Mouse (Mus musculus) left cerebral cortex, postnatal 14 days (tissue): Measurements from ENCODE around the gene 1810013L24Rik. TPM values are rescaled to one million over a fixed set of nuclear protein-coding genes. Genes with fewer than 3 reads are reported as not detected.

ENCODE experiments used
- DNase-seq, 2 experiments: peaks; one replicate each; pipeline ENCODE4 v3.0.0; 2021 to 2022; ENCODE audit warnings: low spot score in 2 of 2, mixed read lengths in 1 of 2
- intact Hi-C: fragments of 180-260 bp; cut with DNase I; formaldehyde crosslinking; loops from one replicate; pipeline ENCODE4 v1.15.1; 2025
- long read RNA-seq, 2 experiments: library from polyadenylated mRNA; stranded (forward); transcript quantifications; one replicate each; pipeline ENCODE4 v2.0.0; 2021
- total RNA-seq, 2 experiments: library from RNA; stranded (reverse); gene quantifications; 2 replicates each; pipeline ENCODE4 v1.2.3; 2021

Gene 1810013L24Rik
- 100 to 1,000 TPM; 110 to 118 TPM for total RNA-seq
- long read RNA-seq, experiment 1, full-length matches to known transcripts: 16 of 38 reads
- long read RNA-seq, experiment 1, partial matches to known transcripts: 6 of 38 reads
- long read RNA-seq, experiment 1, other reads (novel, unspliced or antisense): 16 of 38 reads
- long read RNA-seq, experiment 2, full-length matches to known transcripts: 13 of 27 reads
- long read RNA-seq, experiment 2, partial matches to known transcripts: 9 of 27 reads
- long read RNA-seq, experiment 2, other reads (novel, unspliced or antisense): 5 of 27 reads

GRCm38 (mm10) chr16:8829564-8830359 lies at the start of gene 1810013L24Rik:
1810013L24Rik (plus strand) TSS chr16:8830100.
- DNase-seq: peak; percentile 98 to 99

DNA sequence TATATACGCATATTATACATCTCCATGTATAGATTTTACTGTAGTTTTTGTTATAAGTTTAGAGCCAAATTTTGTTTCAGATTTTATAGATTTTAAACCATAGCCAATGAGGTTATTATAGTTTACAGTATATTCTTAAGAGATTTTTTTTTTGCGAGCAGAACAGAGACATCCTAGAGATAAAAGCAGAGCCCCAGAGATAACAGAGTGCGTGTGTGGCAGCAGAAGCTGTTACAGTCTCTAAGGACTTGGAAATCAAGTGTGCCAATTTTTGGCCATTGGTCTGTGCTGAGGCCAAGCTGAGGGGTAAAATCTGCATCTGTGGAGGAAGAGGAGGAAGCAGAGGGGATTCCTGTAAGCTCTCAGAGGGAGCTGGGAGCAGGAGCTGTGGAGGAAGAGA lies 49.7 kb upstream of the 1810013L24Rik start:
- intact Hi-C loops: no loop called here
- no peak for DNase-seq

More at GRCm38 (mm10) chr16:8829564-8830359, at the start of gene 1810013L24Rik:
- intact Hi-C loops: loop anchor here (2.0 kb wide), 1 partner anchor 93 kb away; no protein-coding TSS in a partner anchor

DNA sequence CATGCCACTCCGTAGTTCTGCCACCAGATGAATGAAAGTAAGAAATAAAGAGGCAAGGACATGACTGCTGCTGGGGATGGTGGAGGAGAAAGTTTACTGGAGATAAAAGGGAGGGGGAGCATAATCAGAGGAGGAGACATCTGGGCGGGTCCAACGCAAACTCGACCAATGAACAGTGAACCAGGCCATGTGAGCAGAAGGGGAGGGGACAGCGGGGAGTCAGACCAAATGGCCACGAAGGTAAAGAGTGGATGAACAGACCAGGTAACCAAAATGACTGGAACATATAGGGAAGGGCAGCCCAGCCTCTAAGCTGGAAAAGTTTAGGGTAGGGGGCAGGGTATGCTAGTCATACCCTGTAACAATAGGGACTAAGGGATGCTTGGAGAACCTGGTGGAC lies 48.7 kb upstream of the 1810013L24Rik start:
- intact Hi-C loops: no loop called here
- DNase-seq: no peak

DNA sequence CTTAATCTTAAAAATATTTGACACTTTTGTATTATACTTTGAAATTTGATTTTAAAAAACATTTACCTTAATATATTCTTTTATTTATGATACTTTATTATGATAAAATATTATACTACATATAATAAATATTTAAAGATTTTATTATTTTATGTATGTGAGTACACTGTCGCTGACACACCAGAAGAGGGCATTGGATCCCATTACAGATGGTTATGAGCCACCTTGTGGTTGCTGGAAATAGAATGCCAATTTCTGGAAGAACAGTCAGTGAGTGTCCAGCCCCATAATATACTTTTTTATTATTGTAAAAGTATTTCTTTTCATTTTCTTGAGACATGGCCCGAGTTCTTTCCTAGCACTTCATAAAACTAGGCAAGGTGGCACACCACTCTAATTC lies 48.2 kb upstream of the 1810013L24Rik start:
- no peak for DNase-seq
- intact Hi-C loops: no loop called here

DNA sequence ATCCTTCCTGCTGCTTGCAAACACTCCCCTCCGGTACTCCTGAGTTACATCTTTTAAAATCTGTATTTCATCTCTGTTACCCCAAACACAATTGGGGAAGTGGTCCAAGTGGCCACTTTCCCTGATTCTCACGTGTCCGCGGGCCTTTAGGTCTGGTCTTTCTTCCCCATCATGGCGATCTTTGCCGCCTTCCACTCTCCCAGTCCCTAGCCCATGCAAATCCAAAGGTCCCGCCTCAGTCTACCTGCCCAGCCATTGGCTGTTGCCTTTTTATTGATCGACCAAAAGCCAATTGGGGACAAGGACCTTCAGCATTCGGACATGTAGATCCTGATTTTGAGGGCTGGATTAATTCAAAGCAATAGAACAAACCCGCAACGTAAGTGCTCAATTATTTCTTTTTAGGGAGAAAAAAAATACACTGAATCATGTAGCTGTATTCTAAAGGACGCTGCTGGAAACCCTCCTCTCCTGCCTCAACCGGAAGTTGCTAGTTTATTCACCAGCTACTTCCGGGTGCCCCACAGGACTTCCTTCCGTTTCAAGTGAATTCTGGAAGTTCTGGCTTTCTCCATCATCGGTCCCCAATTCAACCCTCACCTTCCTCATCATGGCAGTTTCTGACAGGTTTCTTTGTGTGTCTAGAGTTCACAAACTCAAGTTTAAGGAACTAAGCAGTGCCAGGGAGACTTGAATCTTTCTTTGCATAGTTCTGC lies 46.5 kb upstream of the 1810013L24Rik start:
- DNase-seq: no peak

GRCm38 (mm10) chr16:8784753-8785152 lies 45.1 kb upstream of the 1810013L24Rik start:
- DNase-seq: no peak
- intact Hi-C loops: no loop called here

More for the DNA sequence above, 46.5 kb upstream of the 1810013L24Rik start:
- intact Hi-C loops: no loop called here

DNA sequence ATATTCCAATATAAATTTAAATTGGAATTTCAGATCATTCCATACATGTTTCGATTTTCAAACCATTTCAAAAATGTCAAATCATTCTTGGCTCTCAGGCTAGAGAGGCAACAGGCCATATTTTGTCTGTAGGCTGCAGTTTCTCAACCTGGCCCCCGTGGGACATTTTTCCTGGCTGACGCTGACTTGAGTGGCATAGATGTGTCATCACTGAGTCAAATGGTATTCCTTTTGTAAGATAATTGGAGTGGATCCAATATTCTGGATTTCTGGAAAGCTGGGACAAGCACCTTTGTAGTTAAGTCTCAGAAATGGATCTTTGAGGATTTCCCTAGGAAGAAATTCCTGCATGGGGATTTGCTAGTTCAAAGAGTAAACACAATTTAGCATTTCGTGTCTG lies 39.0 kb upstream of the 1810013L24Rik start:
- no peak for DNase-seq
- intact Hi-C loops: no loop called here

GRCm38 (mm10) chr16:8791949-8792557 lies 37.8 kb upstream of the 1810013L24Rik start, which contains the start of gene Usp7:
Usp7 (minus strand) TSS chr16:8792308.
- intact Hi-C loops: no loop called here
- DNase-seq: no peak

GRCm38 (mm10) chr16:8794952-8795351 lies 34.9 kb upstream of the 1810013L24Rik start:
- no peak for DNase-seq
- intact Hi-C loops: no loop called here

- no peak for DNase-seq
- intact Hi-C loops: no loop called here
Observed at GRCm38 (mm10) chr16:8795906-8796305, 34.0 kb upstream of the 1810013L24Rik start.

GRCm38 (mm10) chr16:8806703-8807102 lies 23.2 kb upstream of the 1810013L24Rik start:
- intact Hi-C loops: no loop called here
- no peak for DNase-seq

- peak; percentile 12 to 38 for DNase-seq
- intact Hi-C loops: no loop called here
Observed at GRCm38 (mm10) chr16:8810399-8811127, 19.3 kb upstream of the 1810013L24Rik start.

DNA sequence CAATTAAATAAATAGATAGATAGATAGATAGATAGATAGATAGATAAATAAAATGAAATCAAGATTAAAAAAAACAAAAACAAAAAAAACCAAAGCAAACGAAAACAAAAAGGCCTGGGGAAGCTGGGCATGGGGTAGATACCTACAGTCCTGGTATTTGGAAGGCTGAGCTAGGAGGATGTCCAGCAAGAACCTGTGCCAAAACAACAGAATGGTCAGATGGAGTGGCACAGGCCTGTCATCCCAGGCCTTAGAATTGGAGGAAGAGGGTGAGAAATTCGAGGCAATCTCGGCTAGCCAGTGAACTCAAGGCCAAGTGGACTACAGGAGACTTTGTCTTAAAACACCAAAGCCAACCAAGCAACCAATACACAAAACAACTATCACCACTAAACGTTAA lies 12.0 kb upstream of the 1810013L24Rik start:
- DNase-seq: no peak
- intact Hi-C loops: no loop called here

DNA sequence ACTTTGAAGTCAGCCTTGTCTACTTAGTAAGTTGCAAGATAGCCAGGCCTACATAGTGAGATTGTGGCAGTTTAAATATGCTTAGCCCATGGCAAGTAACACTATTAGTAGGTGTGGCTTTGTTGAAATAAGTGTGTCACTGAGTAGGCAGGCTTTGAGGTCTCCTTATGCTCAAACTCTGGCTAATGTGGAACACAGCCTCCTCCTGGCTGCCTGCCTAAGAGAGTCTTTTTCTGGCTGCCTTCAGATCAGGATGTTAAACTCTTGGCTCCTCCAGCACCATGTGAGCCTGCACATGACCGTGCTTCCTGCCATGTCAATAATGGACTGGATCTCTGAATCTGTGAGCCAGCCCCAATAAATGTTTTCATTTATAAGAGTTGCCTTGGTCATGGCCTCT lies 8.5 kb upstream of the 1810013L24Rik start:
- intact Hi-C loops: no loop called here
- peak; percentile 50 to 77 for DNase-seq

- no peak for DNase-seq
- intact Hi-C loops: no loop called here
Observed at GRCm38 (mm10) chr16:8822586-8822985, 7.3 kb upstream of the 1810013L24Rik start.

GRCm38 (mm10) chr16:8823661-8824060 lies 6.2 kb upstream of the 1810013L24Rik start:
- intact Hi-C loops: no loop called here
- DNase-seq: no peak

DNA sequence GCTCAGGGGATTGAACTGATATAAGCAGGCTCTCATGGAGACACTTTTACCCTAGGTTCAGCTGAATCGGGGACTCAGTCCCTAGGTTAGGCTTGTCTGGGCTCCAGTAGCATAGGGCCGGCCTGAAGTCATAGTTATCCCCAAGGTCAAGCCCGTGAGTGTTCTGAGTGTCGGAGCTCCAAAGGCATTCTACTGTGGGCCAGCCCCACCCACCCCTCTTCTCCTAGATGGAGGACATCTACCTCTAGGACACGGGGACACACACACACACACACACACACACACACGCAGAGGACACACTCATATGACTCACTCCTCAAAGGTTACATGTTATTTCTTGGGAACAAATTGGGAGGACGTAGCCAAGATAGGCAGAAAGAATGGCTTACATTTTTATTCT lies 2.5 kb upstream of the 1810013L24Rik start:
- DNase-seq: no peak
- intact Hi-C loops: no loop called here

- intact Hi-C loops: no loop called here
Observed at GRCm38 (mm10) chr16:8828636-8829563, 1.0 kb upstream of the 1810013L24Rik start.

More at GRCm38 (mm10) chr16:8828636-8829563, 1.0 kb upstream of the 1810013L24Rik start:
- DNase-seq: peak in 1 of 2 experiments; percentile 56
